Mouse (Mus musculus) heart, adult 9 months (tissue): ENCODE measurements around the gene Ulk1.

Source experiments
- DNase-seq, 2 experiments: peaks; one replicate each; pipeline ENCODE4 v3.0.0; 2022; ENCODE audit warnings: low spot score in 2 of 2

Ulk1 gene

DNA sequence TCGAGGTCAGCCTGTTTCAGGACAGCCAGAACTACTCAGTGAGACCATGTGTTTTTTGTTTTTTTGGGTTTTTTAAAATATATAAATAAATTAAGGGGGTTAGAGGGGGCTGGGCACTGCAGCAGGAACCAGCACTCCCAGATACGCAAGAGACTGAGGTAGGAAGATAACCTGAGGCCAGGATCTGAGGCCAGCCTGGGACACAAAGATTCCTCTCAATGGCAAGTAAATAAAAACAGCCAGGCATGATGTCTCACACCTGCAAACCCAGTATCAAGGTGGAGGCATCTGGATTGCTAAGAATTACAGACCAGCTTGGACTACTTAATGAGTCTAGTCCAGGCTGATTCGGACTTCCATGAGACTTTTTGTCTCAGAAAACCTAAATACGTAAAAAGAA is 40.6 kb downstream of the Ulk1 start:
- DNase-seq = no peak

DNA sequence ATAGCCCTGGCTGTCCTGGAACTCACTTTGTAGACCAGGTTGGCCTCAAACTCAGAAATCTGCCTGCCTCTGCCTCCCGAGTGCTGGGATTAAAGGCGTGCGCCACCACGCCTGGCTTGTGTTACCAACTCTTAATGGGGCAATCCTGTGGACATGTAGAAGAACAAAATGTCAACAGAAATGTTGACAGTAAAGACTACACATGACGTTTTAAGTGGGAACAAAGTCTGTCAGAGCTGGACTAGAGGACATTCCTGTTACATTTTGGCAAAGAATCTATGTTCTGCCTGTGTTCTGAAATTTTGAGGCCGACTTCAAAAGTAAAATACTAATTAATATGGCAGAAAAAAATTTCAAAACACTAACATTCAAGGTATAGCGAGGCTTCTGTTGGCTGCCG is 46.0 kb downstream of the Ulk1 start:
- no peak for DNase-seq

DNA sequence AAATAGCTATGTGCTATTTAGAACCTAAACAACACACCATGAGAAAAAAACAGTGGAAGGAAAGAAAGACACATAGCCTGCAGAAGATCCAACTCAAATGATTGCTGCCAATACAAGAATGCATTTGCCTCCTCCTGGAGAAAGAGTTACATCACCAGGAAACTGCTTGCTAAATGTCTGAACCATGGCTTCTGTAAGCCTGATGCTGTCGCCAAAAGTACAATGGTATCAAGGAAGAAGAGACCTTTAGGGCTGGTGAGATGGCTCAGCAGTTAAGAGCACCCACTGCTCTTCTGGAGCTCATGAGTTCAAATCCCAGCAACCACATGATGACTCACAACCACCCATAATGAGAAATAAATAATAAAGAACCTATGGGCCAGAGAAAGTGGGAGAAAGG is 64.9 kb downstream of the Ulk1 start:
- no peak for DNase-seq

DNA sequence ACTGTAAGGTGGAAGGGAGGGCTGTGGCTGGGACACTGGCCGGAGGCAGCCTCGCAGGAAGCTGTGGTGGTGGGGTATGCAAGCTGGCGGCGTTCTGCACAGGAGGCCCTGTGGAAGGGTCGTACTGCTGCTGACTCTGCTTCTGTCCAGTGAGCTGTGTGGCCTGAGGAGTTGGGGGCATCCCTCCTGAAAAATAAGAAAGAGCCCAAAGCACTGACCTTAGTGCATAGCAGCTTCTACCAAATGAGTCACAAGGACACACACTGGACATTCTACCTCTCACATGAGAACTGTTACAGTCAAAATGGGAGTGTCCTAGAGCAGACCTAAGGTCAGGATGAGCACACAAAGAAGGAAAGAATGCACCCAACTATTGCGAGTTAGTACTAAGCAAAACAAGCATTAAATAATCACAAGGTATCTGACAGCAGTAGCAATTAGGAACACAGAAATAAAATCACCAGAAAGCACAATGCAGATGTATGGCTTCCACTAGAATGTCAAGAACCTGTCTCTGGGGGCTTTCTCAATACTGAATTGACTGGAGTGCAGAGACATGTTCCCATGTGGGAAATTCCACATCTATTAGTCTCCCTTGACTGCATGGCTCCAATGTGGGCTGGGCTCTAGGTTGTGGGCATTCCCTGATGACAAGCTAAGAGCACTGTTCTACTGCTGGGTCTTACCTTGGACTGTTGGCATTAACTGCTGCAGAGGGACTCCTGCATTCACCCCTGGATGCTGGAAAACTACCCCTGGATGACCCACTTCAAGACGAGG is 70.2 kb downstream of the Ulk1 start:
- DNase-seq = no peak

DNA sequence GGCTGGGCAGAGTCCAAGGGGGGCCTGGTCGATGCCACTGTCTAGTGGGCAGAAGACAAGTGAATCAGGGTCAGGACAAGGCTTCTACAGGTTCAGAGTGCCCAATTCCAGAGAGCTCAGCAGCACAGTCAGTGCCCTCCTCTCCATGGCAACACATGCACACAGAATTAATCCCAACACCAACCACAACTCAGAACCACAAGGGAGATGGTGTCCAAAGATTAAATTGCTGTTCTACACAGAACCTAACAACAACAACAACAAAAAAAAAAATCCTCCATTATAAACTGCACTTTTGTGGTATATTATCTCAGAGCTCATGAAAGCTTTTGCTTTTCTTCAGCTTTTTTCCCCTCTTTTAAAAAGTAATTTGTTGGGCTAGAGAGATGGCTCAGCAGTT is 74.3 kb downstream of the Ulk1 start:
- DNase-seq = no peak
